Mouse (Mus musculus) gastrocnemius, adult 2 months (tissue): ENCODE data around the gene Rpn2. TPM values are rescaled to one million over a fixed set of nuclear protein-coding genes. Genes with fewer than 3 reads are reported as not detected.
A peak's percentile ranks its signal among the peaks of the same experiment; 100 is the strongest.

Experiments used
- DNase-seq: peaks from one replicate; pipeline ENCODE4 v3.0.0; 2022
- H3K27ac ChIP-seq: fragments of 200-600 bp; 2 replicates; pipeline ENCODE4 v1.8.1; 2022; ENCODE audit warnings: mild to moderate bottlenecking
- H3K4me3 ChIP-seq: fragments of 200-600 bp; 2 replicates; pipeline ENCODE4 v1.8.1; 2022; ENCODE audit warnings: mild to moderate bottlenecking, moderate library complexity
- CTCF ChIP-seq: fragments of 200-600 bp; IDR thresholded peaks from 2 replicates; pipeline ENCODE4 v1.8.1; 2022; ENCODE audit warnings: antibody characterized with exemption, mild to moderate bottlenecking, moderate library complexity
- intact Hi-C: fragments of 180-260 bp; cut with DNase I; formaldehyde crosslinking; loops from one replicate; pipeline ENCODE4 v1.15.1; 2025
- total RNA-seq, 2 experiments: library from RNA; stranded (reverse); gene quantifications; 2 replicates each; pipeline ENCODE4 v1.2.3; 2021

Rpn2 gene
- total RNA-seq, 2 experiments from 2014 or later = 69.4 to 84.8 TPM

DNA sequence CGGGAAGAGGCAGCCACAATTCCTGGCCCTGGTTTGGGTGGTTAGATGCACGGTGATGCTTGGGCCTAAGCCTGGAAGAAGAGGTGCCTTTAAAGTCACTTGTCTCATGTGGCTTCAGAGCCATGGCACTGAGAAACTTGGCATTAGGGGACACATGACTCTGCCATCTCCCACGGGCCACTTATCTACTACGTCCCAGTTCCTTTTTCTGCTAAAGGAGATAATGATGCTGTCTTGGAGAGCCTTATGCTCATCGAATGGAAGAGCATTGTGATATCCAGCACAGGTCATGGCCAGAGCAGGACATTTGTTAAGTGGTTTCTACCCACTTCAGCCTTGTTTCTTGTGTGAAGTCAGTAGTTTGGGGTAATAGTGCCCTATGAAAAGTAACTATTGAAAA lies 10.2 kb downstream of the Rpn2 start:
- H3K27ac ChIP-seq = no peak overlapping the region
- H3K4me3 ChIP-seq = no peak overlapping the region
- TF ChIP-seq CTCF = no peak
- DNase-seq = no peak
- intact Hi-C loops = no loop called here

DNA sequence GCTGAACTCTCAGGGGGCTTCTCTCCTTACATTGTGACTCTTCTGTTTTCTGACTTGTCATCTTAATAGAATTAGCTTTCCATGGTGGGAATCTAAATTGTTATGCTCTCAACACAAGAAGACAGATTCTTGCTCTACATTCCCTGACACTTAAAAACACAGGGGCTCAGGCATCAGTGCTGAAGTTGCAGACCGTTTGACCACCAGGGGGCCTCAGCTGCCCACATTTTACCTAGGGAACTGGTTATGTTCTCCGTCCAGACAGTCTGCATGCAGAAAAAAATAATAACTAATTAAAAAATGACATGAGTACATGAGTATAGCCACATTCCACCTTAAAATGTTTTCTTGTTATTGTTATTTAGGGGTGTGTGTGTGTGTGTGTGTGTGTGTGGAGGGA lies 13.3 kb downstream of the Rpn2 start:
- intact Hi-C loops = loop anchor here (5.0 kb wide), 1 partner anchor 280 kb away; the partner anchor contains the start of gene Blcap
- TF ChIP-seq CTCF = peak; percentile 89; the same call in 1 of the 2 replicates
- Histone ChIP-seq H3K27ac (no peak overlapping the region), H3K4me3 (no peak overlapping the region)
- peak; percentile 78 for DNase-seq

DNA sequence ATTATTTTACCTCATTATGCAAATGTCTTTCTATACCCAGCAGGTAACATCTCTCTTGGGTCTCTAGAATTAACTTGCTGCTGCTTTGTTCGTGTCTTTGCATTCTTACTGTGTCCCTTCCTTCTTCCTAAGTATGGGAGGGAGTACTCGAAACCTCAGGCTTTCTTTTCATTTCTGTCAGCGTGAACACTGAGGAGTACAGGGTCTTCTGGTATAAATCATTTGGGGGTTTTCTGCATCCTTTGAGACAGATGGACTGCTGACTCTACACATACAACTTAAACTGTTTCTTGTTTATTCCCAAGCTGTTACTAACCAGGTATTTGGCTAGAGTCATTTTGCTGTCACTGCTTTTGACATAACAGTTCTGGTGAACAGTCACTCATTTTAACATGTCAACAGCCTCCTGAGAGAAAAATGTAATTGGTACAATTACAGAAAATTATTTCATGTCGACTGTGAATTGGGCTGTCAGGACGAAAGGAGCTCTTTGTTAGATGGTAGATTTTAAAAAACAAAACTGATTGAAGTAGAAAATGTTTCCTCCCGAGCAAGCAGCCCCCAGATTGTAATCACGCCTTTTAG lies 17.4 kb downstream of the Rpn2 start:
- H3K4me3 ChIP-seq = no peak overlapping the region
- no peak for DNase-seq
- TF ChIP-seq CTCF = no peak
- intact Hi-C loops = loop anchor here (5.0 kb wide), 1 partner anchor 36 kb away; no protein-coding TSS in a partner anchor
- H3K27ac ChIP-seq = no peak overlapping the region

DNA sequence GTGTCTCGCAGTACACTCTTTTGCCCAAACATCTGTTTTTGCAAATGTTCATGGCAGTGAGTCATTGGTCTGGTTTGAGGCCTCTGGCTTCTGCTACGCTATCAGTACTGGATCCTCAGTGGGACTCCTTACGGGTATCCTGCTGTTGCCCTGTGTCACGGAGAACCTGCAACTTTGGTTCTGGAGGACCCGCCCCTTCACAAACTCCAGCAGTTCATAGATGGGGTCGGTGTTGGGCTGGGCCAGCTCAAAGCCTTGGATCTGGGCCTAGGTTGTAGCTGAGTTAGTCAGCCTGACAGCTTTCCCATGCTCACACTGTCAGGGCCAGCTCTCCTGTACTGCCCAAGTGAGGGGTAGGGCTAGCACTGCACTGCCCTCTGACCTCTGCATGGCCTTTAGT lies 21.2 kb downstream of the Rpn2 start:
- no peak for TF ChIP-seq CTCF
- intact Hi-C loops = no loop called here

GRCm38 (mm10) chr2:157303096-157303495 lies 24.3 kb downstream of the Rpn2 start:
- DNase-seq = no peak
- intact Hi-C loops = no loop called here
- no peak for TF ChIP-seq CTCF
- Histone ChIP-seq H3K4me3 (no peak overlapping the region), H3K27ac (no peak overlapping the region)

More for the DNA sequence above, 21.2 kb downstream of the Rpn2 start:
- no peak overlapping the region for H3K4me3 ChIP-seq
- DNase-seq = no peak
- no peak overlapping the region for H3K27ac ChIP-seq

- DNase-seq = no peak
- no peak overlapping the region for H3K4me3 ChIP-seq
- intact Hi-C loops = no loop called here
- no peak overlapping the region for H3K27ac ChIP-seq
- no peak for TF ChIP-seq CTCF
Measured at GRCm38 (mm10) chr2:157306091-157307032, 27.5 kb downstream of the Rpn2 start.

DNA sequence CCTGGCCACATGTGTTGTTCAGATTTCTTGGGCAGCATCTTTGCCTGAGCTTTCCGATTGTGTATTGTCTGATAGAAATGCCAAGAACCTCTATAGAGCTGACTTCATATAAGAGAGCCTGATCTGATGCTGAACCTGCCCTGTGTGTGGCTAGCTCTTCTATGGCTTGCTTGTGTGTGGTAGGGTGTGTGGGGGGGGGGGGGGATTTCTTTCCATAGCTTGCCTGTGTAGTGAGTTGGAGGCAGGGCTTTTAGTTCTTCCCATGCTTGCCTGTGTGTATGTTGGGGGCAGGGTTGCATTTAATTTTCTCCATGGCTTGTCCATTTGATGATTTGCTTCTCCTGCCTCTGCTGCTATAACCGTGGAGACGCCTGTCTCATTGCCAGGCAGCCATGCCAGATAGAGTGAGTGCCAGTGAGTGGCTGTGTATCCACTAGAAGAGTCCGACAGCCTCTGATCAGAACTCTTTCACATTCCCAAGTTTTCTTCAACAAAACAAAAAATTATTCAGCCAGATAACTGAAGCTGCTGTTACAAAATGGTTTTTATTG lies 29.0 kb downstream of the Rpn2 start:
- no peak overlapping the region for H3K27ac ChIP-seq
- no peak overlapping the region for H3K4me3 ChIP-seq
- peak; percentile 51 for DNase-seq
- intact Hi-C loops = no loop called here
- TF ChIP-seq CTCF = no peak

- no peak overlapping the region for H3K27ac ChIP-seq
- no peak overlapping the region for H3K4me3 ChIP-seq
- no peak for TF ChIP-seq CTCF
- intact Hi-C loops = no loop called here
- DNase-seq = no peak
Measured at GRCm38 (mm10) chr2:157308273-157308917, 29.6 kb downstream of the Rpn2 start.

DNA sequence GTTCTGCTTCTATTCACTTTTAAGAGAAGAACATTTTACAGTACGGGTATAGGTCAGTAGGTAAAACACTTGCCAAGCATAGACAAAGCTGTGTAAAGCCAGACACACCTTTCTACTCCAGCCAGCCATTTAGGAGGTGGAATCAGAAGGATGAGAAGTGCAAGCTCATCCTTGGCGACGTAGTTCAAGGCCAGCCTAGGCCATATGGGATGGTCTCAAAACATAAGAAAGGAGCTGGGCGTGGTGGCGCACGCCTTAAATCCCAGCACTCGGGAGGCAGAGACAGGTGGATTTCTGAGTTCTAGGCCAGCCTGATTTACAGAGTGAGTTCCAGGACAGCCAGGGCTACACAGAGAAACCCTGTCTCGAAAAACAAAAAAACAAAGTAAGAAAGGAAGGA lies 30.8 kb downstream of the Rpn2 start:
- DNase-seq = no peak
- intact Hi-C loops = no loop called here
- no peak overlapping the region for H3K4me3 ChIP-seq
- TF ChIP-seq CTCF = no peak
- no peak overlapping the region for H3K27ac ChIP-seq

- H3K27ac ChIP-seq = no peak overlapping the region
- no peak for TF ChIP-seq CTCF
Measured at GRCm38 (mm10) chr2:157310963-157311637, 32.3 kb downstream of the Rpn2 start.

DNA sequence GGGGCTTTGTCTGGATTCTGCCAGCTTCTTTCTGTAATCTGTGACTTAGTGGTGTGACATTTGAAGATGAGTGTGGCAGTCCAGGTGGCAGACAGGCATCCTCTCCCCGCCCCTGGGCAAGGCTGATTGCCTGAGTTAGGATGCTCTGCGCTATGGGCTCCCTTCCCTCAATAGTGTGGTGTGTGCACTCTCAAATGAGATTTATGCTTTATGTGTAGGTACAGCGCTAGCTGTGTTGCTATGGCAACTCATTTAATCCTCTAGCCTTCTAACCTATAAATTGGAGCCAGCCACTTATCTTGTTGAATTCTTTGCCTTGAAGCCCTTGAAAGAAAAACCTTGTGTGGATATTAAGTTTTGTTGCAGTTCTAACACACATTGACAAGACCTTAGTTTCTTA lies 34.9 kb downstream of the Rpn2 start:
- DNase-seq = no peak
- intact Hi-C loops = no loop called here
- TF ChIP-seq CTCF = no peak
- no peak overlapping the region for H3K4me3 ChIP-seq
- H3K27ac ChIP-seq = no peak overlapping the region

More at GRCm38 (mm10) chr2:157310963-157311637, 32.3 kb downstream of the Rpn2 start:
- intact Hi-C loops = no loop called here
- no peak overlapping the region for H3K4me3 ChIP-seq
- DNase-seq = no peak

DNA sequence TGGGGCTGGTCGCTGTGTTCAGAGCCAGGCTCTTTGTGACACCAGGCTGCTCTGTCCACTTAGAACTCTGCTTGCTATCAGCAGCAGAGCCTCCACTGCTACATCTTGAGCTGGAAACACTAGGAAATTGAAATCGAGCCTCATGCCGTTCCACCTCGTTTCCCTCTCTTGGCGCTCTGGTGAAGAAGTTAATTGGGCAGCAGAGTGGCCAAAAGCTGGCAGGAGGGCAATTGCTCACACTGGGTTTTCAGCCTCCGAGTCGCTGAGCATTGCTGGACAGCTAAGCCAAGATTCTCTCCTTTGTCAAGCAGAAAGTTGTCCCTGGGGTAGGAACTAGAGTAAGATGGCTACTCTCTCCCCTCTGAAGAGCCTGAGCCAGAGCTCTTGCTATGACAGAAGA lies 35.5 kb downstream of the Rpn2 start:
- H3K4me3 ChIP-seq = no peak overlapping the region
- DNase-seq = no peak
- intact Hi-C loops = no loop called here
- no peak for TF ChIP-seq CTCF
- no peak overlapping the region for H3K27ac ChIP-seq
